Mouse (Mus musculus): ENCODE data around the gene Map3k9.

The Map3k9 gene

DNA sequence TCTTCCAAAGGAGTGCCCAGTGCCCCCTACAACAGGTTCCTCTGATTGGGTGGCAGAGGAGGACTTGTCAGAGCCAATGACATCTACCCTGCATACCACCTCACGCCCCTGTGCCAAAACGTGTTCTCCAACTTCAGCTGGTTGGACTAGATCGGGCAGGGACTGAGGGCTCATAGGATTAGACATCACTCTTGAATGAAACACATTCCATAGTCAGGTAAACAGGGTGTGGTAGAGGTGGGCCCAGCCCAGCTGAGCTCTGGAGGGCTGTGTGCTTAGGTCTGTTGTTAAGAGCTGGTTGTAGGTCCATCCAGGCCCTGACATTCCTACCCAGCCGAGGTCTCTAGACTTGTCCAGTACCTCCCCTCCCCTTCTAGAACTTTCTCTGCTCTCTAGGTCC is 68.4 kb downstream of the Map3k9 start:
- no peak for DNase-seq (ENCODE audit: low spot score in 2 of 2)

DNA sequence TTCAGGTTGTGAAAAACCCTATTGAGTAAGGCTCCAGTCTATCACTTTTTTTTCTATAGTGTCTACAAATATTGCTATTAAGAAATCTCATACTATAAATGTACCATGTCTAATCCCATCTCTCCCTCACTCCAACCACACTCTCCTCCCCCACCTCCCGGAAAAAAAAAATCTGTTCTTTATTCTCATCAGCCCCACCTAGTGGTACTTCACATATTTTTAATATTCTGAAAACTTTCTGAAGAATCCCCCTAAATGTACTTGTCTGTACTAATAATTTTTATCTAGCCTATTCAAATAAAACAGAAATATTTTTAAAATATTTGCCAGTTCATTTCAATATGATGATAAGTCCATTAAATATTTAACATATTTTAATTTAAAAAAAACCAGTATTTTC is 78.1 kb downstream of the Map3k9 start:
- DNase-seq (ENCODE audit: low spot score in 2 of 2) = no peak

GRCm38 (mm10) chr12:81698011-81698410 is 83.0 kb downstream of the Map3k9 start:
- no peak for DNase-seq (ENCODE audit: low spot score in 2 of 2)

DNA sequence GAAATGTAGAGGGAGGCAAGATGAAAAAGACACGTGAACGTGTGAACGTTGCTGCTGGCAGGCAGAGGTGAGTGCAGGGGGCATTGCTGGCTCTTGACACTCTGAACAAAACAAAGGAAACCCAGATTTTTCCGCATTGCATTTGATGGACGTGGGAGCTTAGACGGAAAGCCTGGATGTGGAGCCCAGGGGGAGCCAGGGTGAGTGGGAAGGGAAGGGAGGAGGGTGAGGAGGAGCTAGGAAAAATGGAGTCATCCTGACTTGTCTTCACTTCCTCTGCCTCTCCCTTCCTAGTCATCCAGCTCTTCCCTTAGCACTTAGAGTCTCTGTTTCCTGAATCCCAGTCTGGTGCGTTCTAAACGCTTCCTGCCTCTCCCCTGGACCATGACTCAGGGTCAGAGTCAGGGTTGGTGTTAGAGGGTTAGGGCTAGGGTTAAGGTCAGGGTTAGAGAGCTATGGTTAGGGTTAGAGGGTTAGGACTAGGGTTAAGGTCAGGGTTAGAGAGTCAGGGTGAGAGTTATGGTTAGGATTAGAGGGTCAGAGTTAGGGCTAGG is 89.7 kb downstream of the Map3k9 start:
- DNase-seq (ENCODE audit: low spot score in 2 of 2) = no peak

DNA sequence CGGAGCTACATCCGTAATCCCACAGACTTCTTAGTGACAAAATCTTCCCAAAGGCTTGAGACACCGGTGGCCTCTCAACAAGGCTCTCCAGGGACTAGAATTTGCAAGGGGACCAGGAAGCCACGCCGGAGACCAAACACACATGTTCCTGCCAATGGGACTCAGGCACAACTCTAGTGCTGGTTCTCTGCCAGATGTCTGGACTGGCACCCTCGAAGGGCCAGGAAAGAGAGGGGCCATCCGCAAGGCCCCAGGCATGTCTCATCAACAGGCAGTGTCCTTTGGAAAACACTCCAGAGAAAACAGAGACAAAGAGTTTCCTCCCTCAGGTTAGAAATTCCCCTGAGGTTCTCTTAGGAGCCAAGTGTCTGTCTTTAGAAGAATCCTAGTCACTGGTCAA is 90.2 kb downstream of the Map3k9 start:
- no peak for DNase-seq (ENCODE audit: low spot score in 2 of 2)

DNA sequence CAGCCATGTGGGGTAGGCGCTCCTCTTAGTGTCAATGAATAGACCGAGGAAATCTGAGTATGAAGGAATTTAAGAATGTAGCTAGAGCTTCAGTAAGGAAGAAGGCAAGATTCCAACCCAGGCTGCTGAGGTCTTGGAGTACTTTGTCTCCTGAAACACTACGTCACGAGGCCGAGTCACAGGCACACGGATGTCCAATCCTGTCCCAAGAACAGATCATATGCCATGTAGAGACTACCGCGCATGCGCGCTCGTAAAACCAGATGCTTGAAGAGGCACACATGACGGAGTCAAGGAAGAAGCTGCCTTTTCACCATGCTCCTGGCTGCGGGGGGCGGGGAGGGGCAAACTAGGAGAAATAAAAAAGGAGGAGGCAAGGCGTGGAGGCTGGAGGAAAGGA is 90.9 kb downstream of the Map3k9 start:
- DNase-seq (ENCODE audit: low spot score in 2 of 2) = no peak

- no peak for DNase-seq (ENCODE audit: low spot score in 2 of 2)
Observed at GRCm38 (mm10) chr12:81689505-81690056, 91.4 kb downstream of the Map3k9 start.

- DNase-seq (ENCODE audit: low spot score in 2 of 2) = no peak
Observed at GRCm38 (mm10) chr12:81688537-81688936, 92.4 kb downstream of the Map3k9 start.

- no peak for DNase-seq (ENCODE audit: low spot score in 2 of 2)
Observed at GRCm38 (mm10) chr12:81687873-81688272, 93.1 kb downstream of the Map3k9 start.

DNA sequence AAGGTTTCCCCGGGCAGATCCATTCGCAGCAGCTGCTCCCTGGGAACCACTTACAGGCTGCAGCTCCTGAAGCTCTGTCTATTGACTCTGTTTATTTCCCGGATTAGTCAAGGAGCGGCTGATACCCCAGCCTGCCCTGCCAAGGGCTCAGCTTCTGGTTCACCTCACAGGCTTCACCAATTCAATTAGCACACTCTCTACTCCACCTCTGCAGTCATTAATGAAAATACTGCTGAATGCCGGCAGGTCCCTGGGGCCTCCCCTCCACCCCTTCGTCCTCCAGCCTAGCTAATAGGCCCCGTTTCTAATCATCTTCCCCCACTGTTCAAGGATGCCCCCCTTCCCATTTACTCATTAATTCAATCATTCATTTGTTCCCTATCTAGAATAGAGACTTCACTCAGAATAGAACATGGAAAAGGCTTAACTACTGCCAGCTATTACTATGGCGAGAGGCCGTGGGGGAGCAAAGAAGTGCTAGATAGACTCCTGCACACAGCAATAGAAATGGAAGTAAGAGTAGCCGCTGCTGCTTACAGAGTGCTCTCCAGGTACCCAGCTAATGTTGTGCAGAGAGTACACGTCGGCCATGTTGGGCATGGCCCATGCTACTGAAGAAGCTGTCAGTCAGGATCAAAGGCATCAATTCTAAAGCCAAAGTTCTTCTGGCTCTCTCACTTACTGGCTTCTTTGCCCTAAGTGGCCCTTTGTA is 94.4 kb downstream of the Map3k9 start:
- no peak for DNase-seq (ENCODE audit: low spot score in 2 of 2)

DNA sequence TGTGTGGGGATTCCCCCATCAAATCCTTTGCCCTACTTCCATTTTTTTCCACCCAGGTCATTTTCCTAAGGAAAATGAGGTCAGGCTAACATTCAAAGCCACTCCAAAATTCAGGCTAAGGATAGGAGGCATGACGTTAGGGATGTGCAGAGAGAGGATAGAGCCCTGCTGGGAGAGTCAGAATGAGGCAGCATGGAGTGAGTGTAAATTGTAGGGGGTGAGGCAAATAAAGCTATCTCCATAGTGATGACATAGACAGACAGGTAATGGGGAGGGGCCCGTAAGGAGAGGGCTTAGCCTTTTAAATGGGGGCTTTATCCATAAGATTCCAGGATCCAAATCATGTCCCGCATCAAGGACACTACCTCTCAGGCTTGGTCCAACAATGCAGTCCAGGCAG is 95.0 kb downstream of the Map3k9 start:
- no peak for DNase-seq (ENCODE audit: low spot score in 2 of 2)

DNA sequence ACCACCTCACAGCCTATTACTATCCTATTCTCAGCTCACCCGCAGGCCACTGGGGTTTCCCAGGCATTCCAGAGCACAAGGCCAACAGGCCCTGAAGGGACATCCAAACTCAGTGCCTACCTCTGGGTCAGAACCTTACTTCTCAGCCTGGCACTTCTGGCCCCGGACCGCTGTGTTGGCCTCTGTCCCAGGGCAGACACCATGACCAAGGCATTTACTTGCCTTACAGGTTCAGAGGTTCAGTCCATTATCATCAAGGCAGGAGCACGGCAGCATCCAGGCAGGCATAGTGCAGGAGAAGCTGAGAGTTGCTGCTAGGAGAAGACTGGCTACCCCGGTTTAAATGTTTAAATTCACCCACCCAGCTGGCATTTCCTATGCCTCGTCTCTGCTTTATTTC is 96.9 kb downstream of the Map3k9 start:
- DNase-seq (ENCODE audit: low spot score in 2 of 2) = no peak

GRCm38 (mm10) chr12:81683395-81683794 is 97.6 kb downstream of the Map3k9 start:
- DNase-seq (ENCODE audit: low spot score in 2 of 2) = no peak

- no peak for DNase-seq (ENCODE audit: low spot score in 2 of 2)
Observed at GRCm38 (mm10) chr12:81679807-81680529, 101.0 kb downstream of the Map3k9 start.

GRCm38 (mm10) chr12:81675557-81675956 is 105.4 kb downstream of the Map3k9 start:
- DNase-seq (ENCODE audit: low spot score in 2 of 2) = no peak
